Mouse (Mus musculus): Measurements from ENCODE around the gene Prdm15. TPM values are rescaled to one million over a fixed set of nuclear protein-coding genes. Genes with fewer than 3 reads are reported as not detected.

Prdm15 gene
- total RNA-seq, 1 experiment from 2014 or later, result 23.0 TPM

GRCm38 (mm10) chr16:97761782-97762181, 89.9 kb downstream of the Prdm15 start:
- ATAC-seq (ENCODE audit: extremely low read depth, insufficient number of reproducible peaks, low FRiP score, poor library complexity, severe bottlenecking), result no peak

- no peak for ATAC-seq (ENCODE audit: extremely low read depth, insufficient number of reproducible peaks, low FRiP score, poor library complexity, severe bottlenecking)
These were observed 92.0 kb downstream of the Prdm15 start for GRCm38 (mm10) chr16:97759681-97760080.

GRCm38 (mm10) chr16:97758288-97758687, 93.4 kb downstream of the Prdm15 start:
- no peak for ATAC-seq (ENCODE audit: extremely low read depth, insufficient number of reproducible peaks, low FRiP score, poor library complexity, severe bottlenecking)

GRCm38 (mm10) chr16:97756460-97756859, 95.2 kb downstream of the Prdm15 start:
- ATAC-seq (ENCODE audit: extremely low read depth, insufficient number of reproducible peaks, low FRiP score, poor library complexity, severe bottlenecking), result no peak

GRCm38 (mm10) chr16:97752316-97752941, 99.2 kb downstream of the Prdm15 start:
- no peak for ATAC-seq (ENCODE audit: extremely low read depth, insufficient number of reproducible peaks, low FRiP score, poor library complexity, severe bottlenecking)

GRCm38 (mm10) chr16:97751884-97752283, 99.8 kb downstream of the Prdm15 start:
- ATAC-seq (ENCODE audit: extremely low read depth, insufficient number of reproducible peaks, low FRiP score, poor library complexity, severe bottlenecking), result no peak

- no peak for ATAC-seq (ENCODE audit: extremely low read depth, insufficient number of reproducible peaks, low FRiP score, poor library complexity, severe bottlenecking)
These were observed 103.2 kb downstream of the Prdm15 start for GRCm38 (mm10) chr16:97748421-97748820.

Other genes starting within 250 kb of the Prdm15 start
- gene Tmprss2, start 240.7 kb downstream of the Prdm15 start, total RNA-seq (2017), result 0.12 TPM in 1 of 2 replicates, not detected in the other
- gene Ripk4, start 88.1 kb downstream of the Prdm15 start, total RNA-seq (2017), result not detected in 2 replicates
- 5.4 and 7.4 TPM in 2 replicates for gene C2cd2, start 110.7 kb upstream of the Prdm15 start, total RNA-seq (2017)
- 23.7 and 23.8 TPM in 2 replicates for gene Zbtb21, start 110.8 kb upstream of the Prdm15 start, total RNA-seq (2017)
- gene B230307C23Rik, start 145.5 kb upstream of the Prdm15 start, total RNA-seq (2017), result 33.8 and 83.8 TPM in 2 replicates
- 10.9 and 16.4 TPM in 2 replicates for gene A630089N07Rik, start 230.6 kb upstream of the Prdm15 start, total RNA-seq (2017)